Mouse (Mus musculus): ENCODE data around the gene Gm5244.

DNA sequence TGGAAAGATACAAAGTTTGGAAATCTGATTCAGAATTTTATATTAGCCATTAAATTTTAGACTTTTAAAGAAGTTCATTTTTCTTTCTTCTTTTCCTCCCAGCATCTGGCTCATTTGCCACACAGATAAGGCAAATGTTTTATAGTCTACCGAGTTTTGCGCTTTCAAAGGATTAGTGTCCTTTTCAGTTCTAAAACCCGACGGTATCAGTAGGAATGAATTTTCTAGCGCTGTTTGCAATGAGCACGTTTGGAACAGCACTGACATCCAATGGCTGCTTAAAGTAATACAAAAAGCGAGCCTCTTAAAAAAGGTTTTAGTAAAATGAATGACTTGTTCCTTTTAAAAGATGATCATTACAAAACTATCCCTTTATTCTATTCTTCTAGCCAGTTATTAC lies 49.4 kb upstream of the Gm5244 start:
- no peak for TF ChIP-seq CTCF (IDR thresholded peaks at IDR 0.05; ENCODE audit: insufficient read depth, low read length)
- TF ChIP-seq POLR2A (IDR thresholded peaks at IDR 0.05; ENCODE audit: borderline replicate concordance, extremely low read depth, low read depth, low read length) = no peak

Data from lung, adult 2 months (tissue).